Mouse (Mus musculus) monocyte, adult 5-6 weeks (primary cell): ENCODE results near the gene Tut1. TPM values are rescaled to one million over a fixed set of nuclear protein-coding genes. Genes with fewer than 3 reads are reported as not detected.

Experiments
- ATAC-seq: fragments of 153-309, 156-312 bp; replicated peaks from 2 replicates; pipeline ENCODE4 v1.8.0; 2017; ENCODE audit warnings: mild to moderate bottlenecking; ENCODE audit not compliant: low TSS enrichment, insufficient number of reproducible peaks, severe bottlenecking, poor library complexity, low FRiP score
- total RNA-seq: library from RNA; stranded (forward); fragments of 200-1000, 200-491, 200-594 nt; gene quantifications from 3 replicates; pipeline ENCODE4 v1.2.3, GENCODE M21; 2017

Gene Tut1
- total RNA-seq, result 14.8 to 16.9 TPM (median 16.7 TPM) in 3 replicates

DNA sequence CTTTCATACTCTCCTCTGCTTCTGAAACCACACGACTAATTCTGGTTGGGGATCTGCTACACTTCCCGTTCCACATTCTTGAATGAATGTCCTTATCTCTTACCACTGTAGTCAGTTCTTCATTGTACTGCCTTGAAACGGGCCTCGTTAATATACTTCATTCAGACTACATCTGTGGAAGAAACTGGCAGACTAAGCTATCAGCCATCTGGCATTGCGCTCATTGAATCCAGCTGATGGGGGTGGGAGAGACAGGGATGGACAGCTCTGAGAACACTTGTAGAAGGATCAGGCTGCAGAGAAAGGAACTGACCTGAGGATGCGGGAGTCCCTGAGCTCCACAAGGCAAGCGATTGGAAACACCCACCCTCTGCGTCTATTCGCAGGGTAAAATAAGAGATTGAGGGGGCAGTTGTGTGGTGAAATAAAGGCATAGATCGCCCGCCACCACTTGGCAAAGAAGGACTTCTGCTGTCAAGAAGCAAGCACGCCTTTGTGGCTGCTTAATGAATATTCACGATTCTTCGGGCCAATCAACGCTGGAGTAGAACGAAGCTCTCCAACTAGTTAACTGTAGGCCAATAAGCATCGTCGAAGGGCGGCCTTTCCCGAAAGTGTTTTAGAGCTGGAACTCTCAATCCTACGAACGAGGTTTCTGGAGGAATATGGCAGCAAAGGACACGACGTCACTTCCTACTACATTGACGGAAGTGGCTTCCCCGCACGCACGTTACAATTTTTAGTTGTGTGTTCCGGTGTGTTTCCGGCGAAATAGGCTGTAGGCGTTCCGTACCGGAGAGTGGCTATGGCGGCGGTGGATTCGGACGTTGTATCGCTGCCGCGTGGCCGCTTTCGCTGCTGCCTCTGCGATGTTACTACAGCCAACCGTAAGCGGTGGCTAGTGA lies at the start of gene Tut1:
Gene Tut1, plus strand, starts transcription at position 713 of the 905 bp plus-strand sequence.
- ATAC-seq, result peak; percentile 96

DNA sequence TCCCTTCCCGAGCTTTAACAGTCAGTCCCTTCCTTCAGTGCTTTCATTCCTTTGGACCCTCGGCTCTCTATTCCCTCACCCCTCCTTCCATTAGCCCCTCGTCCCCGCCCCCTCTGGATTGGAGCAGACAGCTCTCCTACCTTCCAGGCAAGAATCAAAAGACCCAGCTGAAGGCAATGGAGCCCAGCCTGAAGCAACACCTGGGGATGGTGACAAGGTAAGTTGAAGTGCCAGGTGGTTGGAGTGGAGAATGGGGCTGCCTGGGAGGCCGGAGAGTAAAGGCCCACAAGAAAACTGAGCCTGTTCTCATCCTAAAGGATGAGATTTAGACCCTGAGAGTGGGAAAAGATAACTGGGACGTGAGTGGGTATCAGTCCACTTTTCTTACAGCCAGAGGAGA lies 45.1 kb upstream of the Tut1 start:
- ATAC-seq, result no peak

DNA sequence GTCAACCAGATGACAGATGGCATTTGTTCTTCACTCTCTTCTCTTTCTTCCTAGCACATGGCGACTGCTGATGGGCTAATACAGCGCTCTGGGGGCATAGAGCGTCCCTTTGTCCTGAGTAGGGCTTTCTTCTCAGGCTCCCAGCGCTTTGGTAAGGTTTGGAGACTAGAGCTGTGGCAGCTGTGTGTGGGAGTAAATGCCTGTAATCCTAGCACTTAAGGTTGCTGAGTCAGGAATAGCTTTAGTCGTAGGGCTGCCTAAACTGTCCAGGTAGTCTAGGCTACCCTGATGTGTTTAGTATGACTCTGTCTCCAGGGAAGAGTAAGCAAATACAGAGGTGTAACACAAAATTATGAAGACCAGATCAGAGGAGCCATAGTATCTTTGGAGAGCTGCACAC lies 41.8 kb upstream of the Tut1 start:
- ATAC-seq, result no peak

DNA sequence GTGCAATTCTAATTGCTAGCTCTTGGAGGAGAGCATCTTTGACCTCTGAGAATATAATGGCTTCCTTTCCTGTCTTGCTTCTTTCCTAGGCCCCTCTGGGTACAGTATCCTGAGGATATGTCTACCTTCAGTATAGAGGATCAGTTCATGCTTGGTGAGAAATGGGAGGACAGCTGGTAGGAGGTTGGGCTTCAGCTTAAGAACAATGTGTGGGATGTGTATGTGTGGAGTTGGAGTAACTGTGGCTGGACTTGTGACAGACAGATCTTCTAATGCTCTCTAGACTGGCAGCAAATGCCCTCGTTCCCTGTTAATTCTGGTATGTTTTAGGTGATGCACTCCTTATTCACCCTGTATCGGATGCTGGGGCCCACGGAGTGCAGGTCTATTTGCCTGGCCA lies 39.4 kb upstream of the Tut1 start:
- ATAC-seq, result no peak

DNA sequence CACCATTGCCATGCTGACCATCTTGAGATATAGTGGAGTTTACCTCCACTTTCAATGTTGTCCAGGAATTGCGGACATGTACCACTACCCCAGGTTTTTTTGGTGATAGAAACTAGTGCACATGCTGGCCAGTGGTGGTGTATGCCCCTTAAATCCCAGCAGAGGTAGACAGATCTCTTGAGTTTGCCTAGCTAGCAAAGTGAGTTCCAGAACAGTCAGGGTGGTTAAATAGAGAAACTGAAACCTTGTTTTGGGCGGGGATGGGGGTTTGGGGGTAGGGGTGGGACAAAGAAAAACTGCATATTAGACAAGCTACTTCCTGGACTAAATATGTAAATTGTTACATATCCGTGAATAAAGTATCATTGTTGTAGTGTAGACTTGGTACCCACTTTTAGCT lies 34.6 kb upstream of the Tut1 start:
- ATAC-seq, result no peak

DNA sequence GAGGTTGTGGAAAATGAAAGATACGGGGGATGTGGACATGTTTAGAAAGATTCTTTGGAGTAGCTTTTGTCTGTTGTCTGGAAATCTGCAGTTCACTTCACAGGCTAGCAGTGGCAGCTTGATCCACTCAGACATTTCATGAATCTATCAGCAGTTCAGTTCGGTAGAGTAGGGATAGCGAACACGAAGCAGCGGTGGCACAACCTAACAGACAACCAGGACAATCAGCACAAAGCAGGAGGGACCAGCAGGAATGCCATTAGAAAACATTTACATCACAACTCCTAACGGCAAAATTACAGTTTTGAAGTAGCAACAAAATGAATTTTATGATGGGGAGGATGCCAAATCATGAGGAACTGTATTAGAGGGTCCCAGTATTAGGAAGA lies 34.0 kb upstream of the Tut1 start:
- no peak for ATAC-seq

DNA sequence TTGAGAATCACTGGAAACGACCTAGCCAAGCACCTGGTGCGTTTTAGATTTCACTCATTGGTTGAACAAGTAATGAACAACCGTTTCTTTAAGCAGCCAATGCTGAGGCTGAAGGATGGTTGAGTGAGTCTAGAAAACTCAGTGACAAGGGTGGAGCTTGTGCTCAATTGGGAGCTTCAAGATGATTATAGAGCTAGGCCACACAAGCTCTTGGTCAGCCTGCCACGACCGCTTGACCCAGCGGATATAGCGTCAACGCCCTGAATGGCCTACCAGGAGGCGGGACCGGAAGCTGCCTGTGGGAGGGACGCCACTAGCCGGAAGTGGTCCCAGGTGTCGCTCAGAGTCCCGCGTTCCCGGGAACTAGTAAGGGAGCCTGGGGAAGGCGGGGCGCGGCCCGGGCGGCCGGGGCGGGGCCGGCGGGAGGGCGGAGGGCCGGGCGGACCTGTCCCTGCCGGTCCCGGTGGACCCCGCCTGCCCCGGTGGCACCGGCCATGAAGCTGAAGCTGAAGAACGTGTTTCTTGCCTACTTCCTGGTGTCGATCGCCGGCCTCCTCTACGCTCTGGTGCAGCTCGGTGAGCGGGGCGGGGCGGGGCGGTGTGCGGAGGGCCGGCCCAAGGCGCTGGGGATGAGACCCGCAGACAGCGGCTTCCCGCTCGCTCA lies 33.4 kb upstream of the Tut1 start, which contains the start of gene B3gat3:
Gene B3gat3, plus strand, starts transcription at position 302 of the 664 bp plus-strand sequence.
- ATAC-seq, result peak; percentile 96

DNA sequence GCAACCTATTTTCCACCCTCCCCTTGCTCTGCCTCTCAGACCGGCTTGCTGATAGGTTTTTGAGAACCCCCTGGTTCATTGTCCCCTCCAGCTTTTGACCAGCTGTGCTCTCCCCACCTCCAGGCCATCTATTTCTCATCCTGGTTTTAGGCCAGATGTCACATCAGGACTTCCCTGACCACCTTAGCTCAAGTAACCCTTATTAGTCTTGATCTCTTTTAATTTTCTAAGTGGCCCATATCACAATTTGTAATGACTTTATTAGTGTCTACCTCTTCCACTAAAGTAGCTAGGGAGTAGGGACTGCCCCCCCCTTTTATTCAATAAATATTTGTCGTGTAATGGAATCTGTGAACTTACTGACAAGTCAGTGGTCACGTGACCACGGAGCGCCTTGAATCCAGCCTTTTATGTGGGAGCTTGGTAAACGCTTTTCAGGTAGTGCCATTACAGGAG lies 32.8 kb upstream of the Tut1 start:
- no peak; the same call in 1 of the 2 replicates for ATAC-seq

DNA sequence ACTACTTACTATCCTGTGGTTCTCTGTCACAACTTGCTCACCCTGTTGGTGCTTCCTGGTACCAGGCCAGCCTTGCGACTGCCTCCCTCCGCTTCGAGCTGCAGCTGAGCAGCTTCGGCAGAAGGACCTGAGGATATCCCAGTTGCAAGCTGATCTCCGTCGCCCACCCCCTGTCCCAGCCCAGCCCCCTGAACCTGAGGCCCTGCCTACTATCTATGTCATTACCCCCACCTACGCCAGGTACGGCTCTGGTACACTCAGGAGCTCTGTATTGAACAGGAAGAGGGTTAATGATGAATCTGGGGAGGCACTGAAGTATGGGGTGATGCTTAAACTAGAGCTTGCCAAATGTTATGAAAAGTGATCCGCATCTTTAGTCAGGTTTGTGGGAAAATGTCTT lies 31.9 kb upstream of the Tut1 start:
- ATAC-seq, result no peak

DNA sequence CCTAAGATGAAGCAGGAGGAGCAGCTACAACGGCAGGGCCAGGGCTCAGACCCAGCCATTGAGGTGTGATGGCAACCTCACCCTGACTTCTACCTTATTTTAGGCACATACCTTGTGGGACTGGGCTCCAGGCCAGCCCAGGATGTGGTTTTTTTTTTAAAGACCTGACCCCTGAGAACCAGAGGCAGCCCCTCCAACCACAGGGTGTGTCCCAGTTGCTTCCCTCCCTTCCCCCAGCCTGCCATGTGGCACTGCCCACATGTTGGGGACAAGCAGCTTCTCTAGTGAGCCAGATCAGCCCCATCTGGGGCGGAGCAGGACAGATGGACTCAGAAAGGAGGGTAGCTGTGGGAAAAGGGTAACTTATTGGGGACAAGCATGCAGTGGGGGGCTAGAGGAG lies 26.9 kb upstream of the Tut1 start:
- ATAC-seq, result no peak

DNA sequence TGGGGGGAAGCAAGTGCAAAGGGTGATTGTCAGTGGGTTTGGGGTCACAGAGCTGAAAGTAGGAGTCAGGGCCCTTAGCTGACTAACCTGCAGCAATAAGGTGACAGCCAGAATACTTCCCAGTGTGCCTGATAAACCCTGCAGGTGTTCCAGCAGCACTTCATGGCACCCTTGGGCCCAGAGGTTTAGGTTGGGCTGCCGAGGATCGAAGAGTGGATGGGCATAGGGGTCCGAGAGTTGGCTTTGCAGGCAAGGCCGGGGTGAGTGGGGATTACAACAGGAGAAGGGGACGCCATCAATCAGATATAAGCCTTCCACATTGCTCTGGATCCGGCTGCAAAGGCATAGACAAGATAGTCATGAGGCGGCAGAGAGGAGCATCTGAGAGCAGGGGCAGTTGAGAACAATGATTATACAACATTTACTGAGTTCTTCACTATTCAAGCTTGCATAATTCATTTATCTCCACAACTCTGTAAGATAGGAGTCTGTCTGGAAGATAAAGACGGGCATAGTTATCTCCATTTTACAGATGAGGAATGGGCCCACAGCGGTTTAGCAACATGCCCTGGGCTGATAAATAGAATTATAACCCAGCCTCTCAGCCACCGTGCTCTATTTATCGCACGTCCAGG lies 25.6 kb upstream of the Tut1 start:
- no peak for ATAC-seq

DNA sequence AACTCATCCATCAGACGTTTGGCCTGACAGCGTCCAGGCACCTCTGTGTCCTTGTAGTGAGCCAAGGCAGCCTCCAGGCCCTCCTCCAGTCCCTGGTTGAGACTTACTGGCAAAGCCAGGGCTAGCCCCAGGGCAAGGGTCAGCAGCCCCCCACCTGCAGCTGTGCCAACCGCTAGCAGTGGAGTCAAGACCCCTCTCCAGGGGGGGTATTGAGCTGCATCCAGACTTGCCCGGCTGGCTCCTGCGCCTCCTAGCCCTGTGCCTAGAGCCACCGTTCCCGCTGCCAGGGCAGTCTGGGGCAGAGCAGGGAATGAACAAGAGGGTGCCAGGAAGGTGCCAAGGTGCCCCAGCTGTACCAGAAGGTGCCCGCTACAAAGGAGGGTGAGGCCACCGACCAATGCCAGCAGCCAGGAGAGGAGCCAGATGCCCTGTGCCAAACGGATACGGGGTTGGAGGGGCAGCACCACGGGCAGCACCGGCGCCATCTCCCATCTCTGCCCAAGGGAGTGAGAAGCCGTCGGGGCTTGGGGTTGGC lies 24.9 kb upstream of the Tut1 start:
- no peak; the same call in 1 of the 2 replicates for ATAC-seq

DNA sequence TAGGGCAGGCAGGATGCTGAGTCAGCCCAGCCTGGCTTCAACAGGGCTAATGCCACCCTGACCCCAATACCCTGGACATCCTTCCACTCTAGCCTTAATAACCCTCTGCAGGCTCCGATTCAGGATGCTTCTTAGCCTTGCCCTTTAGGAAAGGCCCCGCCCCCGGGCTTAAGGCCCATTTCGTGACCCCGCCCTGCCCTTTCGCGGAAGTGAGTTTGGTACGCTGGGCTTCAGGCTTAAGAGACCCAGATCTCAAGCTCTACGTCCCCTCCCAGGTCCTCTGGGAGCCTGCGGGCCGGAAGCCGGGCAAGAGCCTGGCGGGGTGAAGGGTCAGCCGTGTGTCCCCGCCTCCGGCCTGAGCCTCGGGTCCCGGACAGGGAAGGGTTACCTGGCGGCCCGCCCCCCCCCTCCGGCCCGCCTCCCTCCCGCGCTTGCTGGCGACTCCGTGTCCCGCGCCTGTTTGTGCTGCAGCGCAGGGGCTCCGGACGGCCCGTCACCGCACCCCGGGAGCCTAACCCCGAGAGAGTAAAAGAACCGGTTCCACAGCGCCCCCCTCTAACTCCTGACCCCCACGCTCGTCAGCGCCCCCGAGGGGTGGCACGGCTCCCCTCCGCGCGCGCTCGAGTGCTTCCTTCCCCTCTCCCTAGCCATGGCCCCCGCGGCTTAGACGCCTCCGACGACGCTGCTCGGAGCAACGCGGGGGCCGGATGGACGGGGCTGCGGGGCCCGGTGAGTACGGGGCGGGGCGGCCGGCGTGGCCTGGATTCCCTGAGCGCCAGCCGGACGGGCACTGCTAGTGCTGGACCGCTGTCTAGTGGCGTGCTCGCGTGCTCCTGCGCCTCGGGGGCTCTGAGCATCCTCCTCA lies 24.2 kb upstream of the Tut1 start, which contains the start of the genes Rom1 and Eml3:
Gene Rom1, minus strand, starts transcription at position 133 of the 865 bp plus-strand sequence.
Gene Eml3, plus strand, starts transcription at position 329 of the 865 bp plus-strand sequence.
- peak; percentile 89 for ATAC-seq

DNA sequence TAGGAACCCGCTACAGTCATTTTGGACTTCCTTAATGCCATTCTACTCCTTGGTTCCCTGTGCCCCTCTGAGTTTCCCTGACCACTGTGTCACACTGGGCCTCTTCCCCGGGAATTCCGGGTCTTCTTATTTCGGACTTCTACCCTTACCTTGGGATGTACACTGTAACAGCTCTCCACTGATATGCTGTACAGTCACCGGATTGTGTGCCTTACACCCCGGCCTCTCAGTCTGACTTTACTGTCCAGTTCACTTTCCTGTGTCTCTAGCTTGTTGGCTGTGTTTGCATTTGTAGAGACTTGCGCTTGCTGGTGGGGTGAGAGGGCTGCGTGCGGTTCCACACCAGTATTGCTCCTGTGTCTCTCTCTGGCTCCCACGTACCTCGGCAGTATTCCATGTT lies 23.5 kb upstream of the Tut1 start:
- no peak for ATAC-seq

DNA sequence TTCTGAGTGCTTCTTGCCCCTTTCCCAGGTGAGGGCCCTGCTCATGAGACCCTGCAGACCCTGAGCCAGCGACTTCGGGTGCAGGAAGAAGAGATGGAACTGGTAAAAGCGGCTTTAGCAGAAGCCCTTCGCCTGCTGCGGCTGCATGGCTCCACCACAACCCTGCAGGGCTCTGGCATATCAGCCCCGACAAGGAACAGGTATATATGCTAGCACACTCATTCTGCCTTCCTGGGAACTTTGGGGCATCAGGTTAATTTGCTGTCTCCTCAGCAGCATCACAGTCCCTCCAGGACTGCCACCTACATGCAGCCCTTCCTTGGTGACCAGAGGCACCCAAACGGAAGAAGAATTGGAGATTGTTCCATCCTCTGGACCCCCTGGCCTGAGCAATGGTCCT lies 22.9 kb upstream of the Tut1 start:
- no peak for ATAC-seq

DNA sequence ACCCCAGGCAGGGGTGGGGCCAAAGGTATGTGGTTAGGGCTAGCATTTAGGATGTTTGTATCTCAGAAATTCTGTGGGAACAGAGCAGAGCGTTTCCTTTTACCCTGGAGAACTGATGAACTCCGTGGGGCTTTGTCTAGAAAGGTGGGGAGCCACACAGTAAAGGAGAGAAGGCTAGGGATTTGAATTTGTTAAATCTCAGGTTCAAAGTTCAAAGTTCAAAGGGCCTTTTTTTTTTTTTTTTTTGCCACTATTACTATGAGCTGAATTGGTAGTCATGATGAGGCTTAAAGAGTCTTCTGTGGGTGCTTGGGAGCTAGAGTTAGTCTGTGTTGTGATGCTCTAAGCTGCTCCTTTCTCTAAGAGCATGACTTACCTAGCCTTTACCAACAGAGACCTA lies 16.9 kb upstream of the Tut1 start:
- no peak for ATAC-seq

DNA sequence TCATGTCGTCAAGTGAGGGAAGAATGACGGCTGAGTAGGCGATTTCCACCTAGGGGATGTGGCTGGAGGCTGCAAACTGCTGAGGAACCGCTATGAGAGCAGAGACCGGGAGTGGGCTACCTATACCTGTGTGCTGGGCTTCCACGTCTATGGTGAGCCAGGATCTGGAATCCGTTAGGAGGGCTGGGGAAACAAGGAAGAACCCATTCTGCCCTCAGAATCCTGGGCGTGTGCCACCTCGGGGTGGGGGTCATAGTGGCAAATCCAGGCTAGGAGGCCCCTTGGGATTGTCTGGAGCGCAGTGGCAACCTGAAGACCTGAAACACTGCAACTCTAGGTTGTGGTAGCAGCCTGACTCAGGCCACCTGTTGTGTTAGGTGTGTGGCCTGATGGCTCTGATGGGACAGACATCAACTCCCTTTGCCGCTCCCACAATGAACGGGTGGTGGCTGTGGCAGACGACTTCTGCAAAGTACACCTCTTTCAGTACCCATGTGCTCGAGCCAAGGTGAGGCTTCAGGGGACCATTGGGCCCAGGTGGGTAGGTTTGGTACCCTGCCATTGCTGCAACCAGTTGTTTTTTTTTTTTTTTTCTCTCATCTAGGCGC lies 13.0 kb upstream of the Tut1 start:
- ATAC-seq, result no peak

DNA sequence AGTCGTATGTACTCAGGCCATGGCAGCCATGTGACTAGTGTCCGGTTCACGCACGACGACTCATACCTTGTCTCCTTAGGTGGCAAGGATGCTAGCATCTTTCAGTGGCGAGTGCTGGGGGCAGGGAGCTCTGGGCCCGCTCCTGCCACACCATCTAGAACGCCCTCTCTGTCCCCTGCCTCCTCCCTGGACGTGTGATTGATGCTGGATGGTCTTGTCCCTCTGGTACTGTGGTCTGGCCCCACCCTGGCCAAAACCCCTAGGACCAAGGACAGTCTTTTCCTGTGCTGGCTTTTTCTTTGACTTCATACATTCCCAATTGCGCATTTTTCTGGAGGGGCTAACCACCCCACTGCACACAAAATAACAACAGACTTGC lies 12.5 kb upstream of the Tut1 start:
- no peak for ATAC-seq
